Mouse (Mus musculus) brain, embryonic 14.5 days (tissue): ENCODE data around the gene Cmtm7.

Experiments used
- CTCF ChIP-seq: fragments of 200-500 bp; IDR thresholded peaks from 2 replicates; pipeline ENCODE4 v1.5.1; 2012; ENCODE audit warnings: inconsistent platforms, mild to moderate bottlenecking, moderate library complexity, borderline replicate concordance; ENCODE audit not compliant: insufficient read depth, insufficient read length; ENCODE audit errors: extremely low read depth
- POLR2A ChIP-seq: fragments of 200-500 bp; IDR thresholded peaks from 2 replicates; pipeline ENCODE4 v1.6.1; 2012; ENCODE audit warnings: mild to moderate bottlenecking, inconsistent platforms, borderline replicate concordance; ENCODE audit not compliant: poor library complexity, insufficient read depth, insufficient read length, severe bottlenecking; ENCODE audit errors: extremely low read depth

GRCm38 (mm10) chr9:114740336-114740735 is 41.3 kb downstream of the Cmtm7 start:
- TF ChIP-seq POLR2A (no peak), CTCF (no peak)
